Mouse (Mus musculus): Measurements from ENCODE around the gene Sh2d7.

The Sh2d7 gene

DNA sequence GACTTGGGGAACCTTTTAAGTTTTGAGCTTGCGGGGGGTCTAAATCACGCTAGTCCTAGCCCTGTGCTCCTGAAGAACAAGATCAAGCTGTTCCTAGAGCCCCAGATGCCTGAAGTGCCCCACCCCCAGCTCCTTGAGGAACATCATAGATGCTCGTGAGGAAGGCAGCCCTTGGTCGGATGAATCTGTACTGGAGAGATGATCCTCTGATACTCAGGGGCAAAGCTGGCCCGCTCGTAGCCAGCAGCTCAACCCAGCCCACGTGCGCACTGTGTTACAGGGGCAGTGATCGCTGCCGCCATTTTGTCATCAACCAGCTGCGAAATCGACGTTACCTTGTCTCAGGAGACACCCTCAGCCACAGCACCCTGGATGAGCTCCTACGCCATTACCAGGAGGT lies at the start of gene Sh2d7:
Gene Sh2d7 (plus strand): TSS at position 301 of the 400 bp plus-strand sequence.
- in situ Hi-C loops (cut with MboI; ENCODE audit: low pct_unique_long_range_greater_than_20kb in 1 of 2, low sequenced_read_pairs in 2 of 2, unreplicated experiment in 1 of 2) = no loop called here

DNA sequence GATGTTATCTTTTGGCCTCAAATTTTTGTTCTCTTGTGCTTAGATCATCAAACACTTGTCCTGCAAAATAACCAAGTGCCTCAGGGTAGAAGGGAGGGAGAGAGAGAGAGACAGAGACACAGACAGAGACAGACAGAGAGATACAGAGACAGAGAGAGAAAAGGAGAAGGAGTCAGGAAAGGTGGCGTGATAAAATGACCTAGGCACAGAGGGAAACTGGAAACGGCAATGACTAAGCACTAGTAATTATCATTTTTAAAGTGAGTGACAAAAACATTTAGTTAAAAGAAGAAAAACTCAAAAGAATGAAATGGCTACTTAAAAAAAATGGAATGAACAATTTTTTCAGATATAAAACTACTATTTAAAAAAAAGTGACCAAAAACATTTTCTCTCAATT lies 49.2 kb upstream of the Sh2d7 start:
- in situ Hi-C loops (cut with MboI; ENCODE audit: low pct_unique_long_range_greater_than_20kb in 1 of 2, low sequenced_read_pairs in 2 of 2, unreplicated experiment in 1 of 2) = no loop called here

DNA sequence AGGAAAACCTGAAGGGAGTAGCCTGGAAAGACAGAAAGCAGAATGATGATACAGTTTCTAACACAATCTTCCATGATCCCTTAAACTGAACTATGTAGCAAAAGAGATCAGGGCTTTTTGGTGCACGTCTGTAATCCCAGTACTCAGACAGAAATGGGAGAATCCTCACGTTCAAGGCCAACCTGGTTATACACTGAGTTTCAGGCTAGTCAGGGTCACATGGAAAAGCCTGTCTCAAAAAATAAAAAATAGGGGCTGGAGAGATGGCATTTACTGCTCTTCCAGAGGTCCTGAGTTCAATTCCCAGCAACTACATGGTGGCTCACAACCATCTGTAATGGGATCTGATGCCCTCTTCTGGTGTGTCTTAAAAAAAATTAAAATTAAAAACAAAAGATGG lies 48.4 kb upstream of the Sh2d7 start:
- in situ Hi-C loops (cut with MboI; ENCODE audit: low pct_unique_long_range_greater_than_20kb in 1 of 2, low sequenced_read_pairs in 2 of 2, unreplicated experiment in 1 of 2) = no loop called here

DNA sequence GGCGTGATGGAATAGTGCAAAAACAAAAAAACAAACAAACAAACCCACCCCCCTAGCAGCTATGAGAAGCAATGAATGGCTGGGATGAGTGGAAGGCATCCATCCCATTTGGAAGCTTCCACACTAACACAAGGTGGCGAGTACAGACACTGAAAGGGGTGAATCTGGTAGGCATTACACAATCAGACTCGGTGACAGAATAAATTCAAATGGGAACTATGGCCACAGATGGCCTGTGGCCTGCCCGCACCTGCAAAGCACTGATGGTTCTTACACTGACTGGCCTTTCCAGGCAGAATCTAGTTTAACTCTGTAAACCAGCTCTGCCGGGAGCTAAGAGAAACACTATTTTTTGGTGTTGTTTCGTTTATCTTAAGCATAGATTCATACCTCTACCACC lies 39.5 kb upstream of the Sh2d7 start:
- in situ Hi-C loops (cut with MboI; ENCODE audit: low pct_unique_long_range_greater_than_20kb in 1 of 2, low sequenced_read_pairs in 2 of 2, unreplicated experiment in 1 of 2) = no loop called here

DNA sequence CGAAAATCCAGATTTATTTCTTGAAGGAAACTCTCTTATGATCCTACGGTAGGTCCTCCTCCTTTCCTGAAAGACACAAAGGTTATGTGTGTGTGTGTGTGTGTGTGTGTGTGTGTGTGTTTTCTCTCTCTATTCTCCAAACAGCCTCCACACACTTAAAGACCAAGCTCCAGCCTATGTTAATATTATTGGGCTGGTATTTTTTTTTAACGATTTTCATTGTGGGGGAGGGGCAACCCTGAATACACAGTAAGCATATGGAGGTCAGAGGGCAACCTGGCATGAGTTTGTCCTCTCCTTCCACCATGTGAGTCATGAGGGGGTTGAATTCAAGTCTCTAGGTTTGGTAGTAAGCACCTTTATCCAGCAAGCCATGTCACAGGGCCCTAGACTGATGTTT lies 39.0 kb upstream of the Sh2d7 start:
- in situ Hi-C loops (cut with MboI; ENCODE audit: low pct_unique_long_range_greater_than_20kb in 1 of 2, low sequenced_read_pairs in 2 of 2, unreplicated experiment in 1 of 2) = no loop called here

DNA sequence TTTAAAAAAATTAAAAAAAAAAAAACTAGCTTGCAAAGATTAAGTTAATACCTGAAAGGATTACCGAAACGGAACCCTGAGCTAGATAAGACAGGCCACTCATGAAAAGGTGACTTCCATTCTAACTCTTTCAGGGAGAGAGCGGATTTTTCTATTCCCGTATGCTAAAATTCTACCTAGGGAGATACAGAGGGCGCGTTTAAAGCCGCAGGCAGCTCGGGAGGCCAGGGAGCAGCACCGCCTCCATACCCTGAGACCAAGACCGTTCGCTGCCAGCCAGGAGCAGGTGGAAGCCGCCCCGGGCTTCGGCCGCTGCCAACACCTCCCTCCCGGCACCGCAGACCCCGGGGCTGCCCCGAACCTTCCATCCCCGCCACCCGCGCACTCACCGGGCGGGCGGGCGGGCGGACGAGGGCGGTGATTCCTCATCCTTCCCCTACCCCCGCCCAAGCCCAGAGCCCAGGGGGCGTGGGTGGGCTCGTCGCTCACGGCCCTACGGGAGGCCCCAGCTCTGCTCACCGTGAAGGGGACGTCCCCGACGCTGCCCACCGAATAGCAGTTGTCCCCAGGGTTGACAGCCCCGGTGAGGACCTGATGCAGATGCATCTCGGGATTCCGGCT lies 37.8 kb upstream of the Sh2d7 start:
- in situ Hi-C loops (cut with MboI; ENCODE audit: low pct_unique_long_range_greater_than_20kb in 1 of 2, low sequenced_read_pairs in 2 of 2, unreplicated experiment in 1 of 2) = no loop called here

DNA sequence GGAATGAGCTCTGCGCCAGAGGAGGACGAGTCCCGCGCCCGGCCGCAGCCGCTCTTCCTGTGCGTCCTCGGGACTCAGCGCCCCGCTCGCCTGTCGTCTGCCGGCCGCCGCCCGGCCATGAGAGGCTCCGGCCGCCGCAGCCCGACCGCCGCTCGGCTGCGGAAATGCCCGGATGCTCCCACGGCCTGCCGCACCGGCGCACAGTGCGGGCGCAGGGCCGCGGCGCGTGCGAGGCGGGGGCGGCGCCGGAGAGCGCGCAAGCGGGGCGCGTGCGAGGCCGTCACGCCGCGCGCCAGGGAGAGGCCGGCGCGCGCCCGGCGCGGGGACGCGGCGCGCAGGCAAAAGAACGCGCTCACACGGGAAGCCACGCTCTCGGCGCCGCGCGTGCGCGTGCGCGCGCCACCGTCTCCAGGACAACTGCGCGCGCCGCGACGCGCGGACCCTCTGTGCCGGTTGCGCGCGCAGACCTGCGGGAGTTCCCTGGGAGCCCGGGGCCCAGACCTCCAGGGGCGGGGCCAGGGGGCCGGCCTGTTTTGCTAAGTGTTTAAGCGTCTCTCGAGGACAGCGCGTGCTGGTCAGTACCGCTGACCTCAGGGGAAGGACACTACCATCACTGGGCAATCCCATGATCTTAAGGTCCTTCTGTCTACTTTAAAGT lies 37.2 kb upstream of the Sh2d7 start, which contains the start of gene Dmxl2:
Gene Dmxl2 (minus strand): TSS at position 174 of the 658 bp plus-strand sequence.
- in situ Hi-C loops (cut with MboI; ENCODE audit: low pct_unique_long_range_greater_than_20kb in 1 of 2, low sequenced_read_pairs in 2 of 2, unreplicated experiment in 1 of 2) = no loop called here

DNA sequence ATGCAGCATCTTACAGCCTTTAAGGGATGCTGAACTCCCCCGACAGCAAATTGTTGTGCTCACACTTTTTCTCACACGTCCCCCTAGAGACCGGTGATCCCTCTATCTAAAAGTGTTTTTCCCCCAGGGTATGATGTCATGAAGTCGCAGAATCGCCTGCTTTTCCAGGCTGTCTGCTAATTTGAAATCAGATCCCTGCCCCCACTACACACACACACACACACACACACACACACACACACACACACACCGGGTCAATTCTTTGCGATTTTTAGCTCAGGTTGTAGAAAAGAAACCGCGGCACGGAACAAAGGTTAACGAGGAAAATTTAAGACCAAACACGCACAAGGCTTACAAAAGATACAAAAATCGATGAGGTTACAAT lies 36.7 kb upstream of the Sh2d7 start:
- in situ Hi-C loops (cut with MboI; ENCODE audit: low pct_unique_long_range_greater_than_20kb in 1 of 2, low sequenced_read_pairs in 2 of 2, unreplicated experiment in 1 of 2) = no loop called here

DNA sequence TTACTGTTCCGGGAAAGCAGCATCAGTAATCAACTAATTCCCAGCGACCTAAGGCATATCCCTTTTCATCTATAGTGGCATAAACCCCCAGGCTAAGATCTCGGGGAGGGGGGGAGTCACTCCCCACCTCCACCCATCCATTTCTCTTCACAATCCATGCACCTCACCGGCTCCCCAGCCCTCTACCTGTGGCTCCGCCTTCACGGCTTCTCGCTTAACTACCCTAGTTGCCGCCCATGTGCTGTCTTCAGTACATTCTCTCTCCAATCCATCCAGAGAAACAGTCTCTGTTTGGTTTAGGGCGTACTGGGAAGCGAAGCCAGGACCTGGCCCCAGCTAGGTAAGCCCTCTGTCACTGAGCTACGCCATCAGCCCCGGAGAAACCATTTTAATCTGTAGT lies 35.9 kb upstream of the Sh2d7 start:
- in situ Hi-C loops (cut with MboI; ENCODE audit: low pct_unique_long_range_greater_than_20kb in 1 of 2, low sequenced_read_pairs in 2 of 2, unreplicated experiment in 1 of 2) = no loop called here

DNA sequence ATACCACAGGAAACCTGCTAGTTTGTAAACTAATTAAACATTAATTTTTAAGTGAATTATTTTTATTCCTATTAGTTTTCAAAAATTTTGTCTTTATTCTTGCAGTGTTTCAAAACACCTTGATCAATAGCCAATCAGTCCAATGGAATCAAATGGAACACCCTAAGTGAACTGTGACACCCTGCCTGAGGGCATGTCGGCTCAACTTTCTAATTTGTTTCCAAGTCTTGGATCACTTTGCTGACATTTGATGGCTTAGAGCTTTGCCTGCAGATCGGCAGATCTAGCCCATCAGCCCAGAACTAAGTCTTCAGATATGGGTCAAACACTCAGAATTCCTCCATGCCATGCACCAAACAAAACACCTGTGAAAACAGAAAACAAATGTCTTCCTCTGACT lies 22.8 kb upstream of the Sh2d7 start:
- in situ Hi-C loops (cut with MboI; ENCODE audit: low pct_unique_long_range_greater_than_20kb in 1 of 2, low sequenced_read_pairs in 2 of 2, unreplicated experiment in 1 of 2) = no loop called here

DNA sequence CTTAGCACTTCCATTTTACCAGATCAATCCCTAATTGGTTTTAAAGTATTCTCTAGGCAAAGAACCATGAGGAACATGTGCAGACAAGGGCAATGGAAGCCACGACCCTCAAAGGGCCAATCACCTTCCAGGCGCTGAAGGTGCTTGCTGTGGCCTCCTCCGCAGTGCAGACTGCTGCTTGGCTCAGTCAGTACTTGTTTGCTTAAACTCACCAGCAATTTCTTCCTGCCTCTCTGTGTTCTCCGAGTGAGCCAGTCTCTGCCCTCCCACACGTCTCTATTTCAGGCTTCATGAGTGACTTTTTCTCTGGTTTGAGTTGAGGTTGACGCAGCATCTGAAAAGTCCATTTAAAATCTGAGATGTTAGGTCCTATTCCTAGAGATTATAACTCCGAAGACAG lies 19.9 kb upstream of the Sh2d7 start:
- in situ Hi-C loops (cut with MboI; ENCODE audit: low pct_unique_long_range_greater_than_20kb in 1 of 2, low sequenced_read_pairs in 2 of 2, unreplicated experiment in 1 of 2) = no loop called here

DNA sequence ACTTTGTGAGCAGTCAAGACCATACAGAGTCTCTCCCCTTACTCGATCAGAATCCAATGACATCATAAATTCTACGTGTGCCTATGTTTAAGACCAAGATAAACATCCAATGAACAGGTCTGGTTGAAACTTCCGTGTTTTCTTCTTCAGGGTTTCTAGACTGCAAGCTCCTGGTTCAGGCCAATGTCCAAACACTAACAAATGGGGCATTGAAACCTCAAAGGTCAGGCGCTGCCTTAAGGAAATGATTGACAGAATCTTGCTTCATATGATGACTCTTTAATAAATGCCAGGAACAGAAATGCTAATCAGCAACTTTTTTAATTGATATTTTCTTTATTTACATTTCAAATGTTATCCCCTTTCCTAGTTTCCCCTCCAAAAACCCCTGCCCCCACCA lies 18.5 kb upstream of the Sh2d7 start:
- in situ Hi-C loops (cut with MboI; ENCODE audit: low pct_unique_long_range_greater_than_20kb in 1 of 2, low sequenced_read_pairs in 2 of 2, unreplicated experiment in 1 of 2) = no loop called here

DNA sequence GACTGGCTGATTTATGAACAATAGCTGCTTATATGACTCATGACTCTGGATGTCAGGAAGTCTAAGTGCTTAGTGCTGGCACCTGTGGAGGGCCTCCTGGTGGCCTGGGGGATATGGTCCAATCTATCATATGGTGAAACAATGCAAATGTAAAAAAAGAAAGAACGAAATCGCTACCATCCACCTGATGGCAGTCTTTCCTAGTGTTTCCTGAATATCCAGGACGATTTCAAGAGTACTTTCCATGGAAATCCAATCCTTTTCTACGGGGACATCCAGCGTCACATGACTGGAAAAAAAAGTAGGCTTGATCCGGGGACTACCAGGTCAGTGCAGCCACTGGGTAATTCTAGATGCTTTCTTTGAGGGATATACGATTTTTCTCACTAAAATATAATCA lies 11.1 kb upstream of the Sh2d7 start:
- in situ Hi-C loops (cut with MboI; ENCODE audit: low pct_unique_long_range_greater_than_20kb in 1 of 2, low sequenced_read_pairs in 2 of 2, unreplicated experiment in 1 of 2) = no loop called here

DNA sequence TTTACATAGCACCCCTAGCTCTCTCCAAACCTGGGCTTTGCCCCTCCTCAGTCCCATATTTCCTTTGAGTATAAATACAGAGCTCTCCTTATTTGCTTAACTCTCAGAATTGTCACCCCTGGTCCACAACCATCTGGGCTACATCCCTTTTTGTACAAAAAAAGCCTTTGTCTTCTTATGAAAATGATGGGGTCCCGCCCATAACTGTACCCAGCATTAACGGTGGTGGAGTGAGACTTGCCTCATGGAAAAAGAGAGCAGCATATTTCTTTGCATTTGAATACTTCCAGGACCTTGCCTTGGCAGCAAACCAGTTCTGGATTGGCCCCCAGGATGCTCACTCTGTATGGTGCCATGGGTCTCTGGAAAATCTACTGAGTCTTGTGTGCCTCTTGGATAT lies 8.8 kb upstream of the Sh2d7 start:
- in situ Hi-C loops (cut with MboI; ENCODE audit: low pct_unique_long_range_greater_than_20kb in 1 of 2, low sequenced_read_pairs in 2 of 2, unreplicated experiment in 1 of 2) = no loop called here

DNA sequence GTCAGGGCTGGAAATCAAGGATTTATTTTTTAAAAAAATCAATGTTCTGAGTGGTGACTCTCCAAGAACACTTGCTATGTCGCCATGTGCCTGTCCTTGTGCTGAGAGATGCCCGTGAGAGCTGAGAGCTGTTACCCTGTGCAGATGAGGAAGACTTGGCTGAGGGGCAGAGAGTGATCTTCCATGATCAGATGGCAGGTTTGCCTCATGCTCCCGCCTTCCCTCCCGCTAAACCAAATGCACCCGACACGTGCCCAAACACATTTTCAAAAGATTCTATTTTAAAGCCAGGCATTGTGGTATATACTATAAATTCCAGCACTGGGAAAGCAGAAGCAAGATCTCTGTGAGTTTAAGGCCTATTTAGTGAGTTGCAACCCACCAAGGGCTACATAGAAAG lies 7.9 kb upstream of the Sh2d7 start:
- in situ Hi-C loops (cut with MboI; ENCODE audit: low pct_unique_long_range_greater_than_20kb in 1 of 2, low sequenced_read_pairs in 2 of 2, unreplicated experiment in 1 of 2) = no loop called here

DNA sequence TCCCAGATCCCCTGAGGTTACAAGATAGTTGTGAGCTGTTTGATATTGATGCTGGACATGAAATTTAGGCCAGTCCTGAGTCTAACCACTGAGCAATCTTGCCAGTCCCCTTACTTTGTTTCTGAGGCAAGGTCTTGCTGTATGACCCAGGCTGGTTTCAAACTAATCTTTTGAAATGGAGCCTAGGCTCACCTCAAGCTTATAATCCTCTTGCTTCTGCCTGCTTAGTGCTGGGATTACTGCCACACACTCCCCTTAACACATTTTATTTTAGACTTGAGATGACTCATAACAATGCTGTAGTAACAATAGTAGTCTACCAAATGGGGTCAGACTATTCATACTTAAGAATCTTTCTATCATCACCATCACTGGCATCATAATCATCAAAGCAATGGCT lies 7.4 kb upstream of the Sh2d7 start:
- in situ Hi-C loops (cut with MboI; ENCODE audit: low pct_unique_long_range_greater_than_20kb in 1 of 2, low sequenced_read_pairs in 2 of 2, unreplicated experiment in 1 of 2) = no loop called here

DNA sequence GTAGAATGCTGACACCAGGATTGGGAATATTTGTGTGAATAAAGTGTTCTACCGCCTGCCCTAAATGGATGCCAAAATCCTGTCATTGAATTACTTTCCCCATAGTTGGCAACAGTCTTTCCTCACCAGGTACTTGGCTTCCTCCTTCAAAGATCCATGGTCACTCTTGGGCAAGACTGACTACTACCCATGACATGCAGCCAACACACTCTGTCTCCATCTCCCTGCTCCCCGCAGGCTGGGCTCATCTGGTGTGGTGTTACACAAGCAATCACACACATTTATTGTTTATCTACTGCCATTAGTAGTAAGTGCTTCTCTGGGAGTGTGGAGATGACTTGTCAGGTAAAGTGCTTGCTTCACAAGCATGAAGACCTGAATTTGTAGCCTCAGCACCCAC lies 5.9 kb upstream of the Sh2d7 start:
- in situ Hi-C loops (cut with MboI; ENCODE audit: low pct_unique_long_range_greater_than_20kb in 1 of 2, low sequenced_read_pairs in 2 of 2, unreplicated experiment in 1 of 2) = no loop called here

DNA sequence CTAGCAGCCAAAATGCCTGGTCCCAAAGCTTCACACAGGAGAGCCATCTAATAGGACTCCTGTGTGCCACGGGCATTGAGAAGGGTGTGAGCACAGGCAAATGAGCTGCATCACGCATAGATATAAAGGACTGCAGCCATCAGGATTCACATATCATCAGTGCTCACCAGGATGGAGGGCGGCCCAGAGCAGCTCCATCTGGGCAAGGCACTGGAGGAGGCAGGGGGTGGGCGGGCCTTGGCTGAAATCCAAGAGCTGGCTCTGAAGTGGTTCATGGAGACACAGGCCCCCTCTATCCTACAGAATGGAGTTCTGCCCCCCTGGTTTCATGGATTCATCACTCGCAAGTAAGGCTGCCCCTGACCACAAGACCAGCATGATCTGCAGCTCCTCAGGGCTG lies 4.8 kb upstream of the Sh2d7 start:
- in situ Hi-C loops (cut with MboI; ENCODE audit: low pct_unique_long_range_greater_than_20kb in 1 of 2, low sequenced_read_pairs in 2 of 2, unreplicated experiment in 1 of 2) = no loop called here

DNA sequence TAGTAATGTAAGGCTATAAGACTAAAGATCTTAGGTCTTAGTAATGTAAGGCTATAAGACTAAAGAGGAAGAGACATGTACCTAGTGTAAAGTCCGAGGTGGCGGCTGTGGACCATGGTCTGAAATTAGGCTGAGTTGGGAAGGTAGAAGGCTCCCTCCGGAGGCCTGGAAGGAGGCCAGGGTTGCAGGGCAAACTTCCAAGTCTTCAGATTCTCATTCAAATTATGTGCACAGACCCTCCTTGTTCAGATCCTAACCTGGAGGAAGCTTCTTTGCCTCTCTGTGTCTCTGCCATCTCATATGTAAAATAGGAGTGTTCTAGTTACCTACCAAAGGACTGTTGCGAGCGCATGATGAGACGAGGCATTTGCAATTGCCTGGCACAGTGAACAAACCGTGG lies 2.5 kb upstream of the Sh2d7 start:
- in situ Hi-C loops (cut with MboI; ENCODE audit: low pct_unique_long_range_greater_than_20kb in 1 of 2, low sequenced_read_pairs in 2 of 2, unreplicated experiment in 1 of 2) = no loop called here

DNA sequence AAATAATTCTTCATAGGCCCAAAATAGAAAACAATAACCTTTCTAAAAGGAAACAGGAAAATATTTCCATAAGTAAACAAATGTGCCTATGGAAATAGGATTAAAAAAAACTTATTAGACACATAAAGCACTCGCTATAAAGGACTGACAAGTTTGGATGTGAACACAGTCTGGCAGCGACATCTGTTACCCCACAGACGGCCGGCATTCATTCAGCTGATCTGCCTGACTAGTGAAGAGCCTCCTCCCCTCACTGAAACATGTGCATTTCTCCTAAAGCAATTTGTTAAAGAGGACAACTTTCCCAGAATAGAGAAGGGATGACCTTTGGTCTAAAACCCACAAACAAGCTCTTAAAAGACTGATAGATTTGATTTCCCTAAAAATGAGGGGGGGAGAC lies 1.8 kb upstream of the Sh2d7 start:
- in situ Hi-C loops (cut with MboI; ENCODE audit: low pct_unique_long_range_greater_than_20kb in 1 of 2, low sequenced_read_pairs in 2 of 2, unreplicated experiment in 1 of 2) = no loop called here

DNA sequence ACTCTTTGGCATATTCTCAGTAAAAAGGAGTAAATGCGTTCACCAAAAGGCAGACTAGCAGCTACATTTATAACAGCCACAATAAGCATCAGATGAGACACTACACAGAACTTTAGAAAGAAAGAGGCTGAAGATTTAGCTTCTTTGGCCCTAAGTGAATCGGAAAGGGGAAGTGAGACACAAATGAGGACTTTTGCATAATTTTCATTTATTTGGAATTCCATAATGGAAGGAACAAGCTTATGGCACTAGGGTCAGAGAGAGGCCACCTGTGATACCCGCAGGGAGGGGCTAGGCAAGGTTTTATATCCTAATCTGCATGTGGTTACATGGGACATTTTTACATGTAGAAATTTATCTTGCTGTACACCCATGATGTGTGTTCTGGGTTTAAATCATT lies 1.3 kb upstream of the Sh2d7 start:
- in situ Hi-C loops (cut with MboI; ENCODE audit: low pct_unique_long_range_greater_than_20kb in 1 of 2, low sequenced_read_pairs in 2 of 2, unreplicated experiment in 1 of 2) = no loop called here

All from mouse embryonic stem cell (cell line).